Mouse (Mus musculus) liver, embryonic 14.5 days (tissue): Measurements from ENCODE around the gene Selenof. TPM values are rescaled to one million over a fixed set of nuclear protein-coding genes. Genes with fewer than 3 reads are reported as not detected.
A peak's percentile ranks its signal among the peaks of the same experiment; 100 is the strongest.

Experiments used
- ATAC-seq: fragments of 200-750 bp; cut with Nextera tagmentation; 2 replicates; pipeline ENCODE4 v1.8.0; 2017; ENCODE audit warnings: moderate number of reproducible peaks, mild to moderate bottlenecking, moderate library complexity; ENCODE audit not compliant: insufficient read depth
- DNase-seq, 3 experiments: peaks; one replicate each; pipeline ENCODE4 v3.0.0-alpha.2; 2012 to 2013; ENCODE audit warnings: low read depth in 3 of 3, low spot score in 3 of 3
- H3K27ac ChIP-seq: fragments of 300-500 bp; sonication (generic); 2 replicates; pipeline ENCODE4 v1.5.1; 2014; ENCODE audit warnings: moderate library complexity, mild to moderate bottlenecking, control low read depth, inconsistent platforms
- H3K27me3 ChIP-seq: fragments of 300-500 bp; sonication (generic); 2 replicates; pipeline ENCODE4 v1.6.1; 2014; ENCODE audit warnings: mild to moderate bottlenecking, low read length, moderate library complexity; ENCODE audit not compliant: control insufficient read depth, insufficient read depth
- H3K36me3 ChIP-seq: fragments of 300-500 bp; sonication (generic); replicated peaks from 2 replicates; pipeline ENCODE4 v1.6.1; 2014; ENCODE audit warnings: low read depth; ENCODE audit not compliant: control insufficient read depth, insufficient read depth
- H3K4me1 ChIP-seq, 2 experiments: fragments of 200-500 bp in 1 of 2; fragments of 300-500 bp in 1 of 2; sonication (generic) in 1 of 2; replicated peaks; 2 replicates each; pipeline ENCODE4 v1.6.1; 2012 to 2014; ENCODE audit warnings: antibody characterized with exemption in 1 of 2, inconsistent platforms in 1 of 2, low read length in 1 of 2; ENCODE audit not compliant: control insufficient read depth in 2 of 2, insufficient read depth in 2 of 2
- H3K4me2 ChIP-seq: fragments of 300-500 bp; sonication (generic); 2 replicates; pipeline ENCODE4 v1.6.1; 2014; ENCODE audit warnings: low read depth, mild to moderate bottlenecking, control low read depth, moderate library complexity
- H3K4me3 ChIP-seq, 2 experiments: fragments of 200-500 bp in 1 of 2; fragments of 300-500 bp in 1 of 2; sonication (generic) in 1 of 2; 2 replicates each; pipeline ENCODE4 v1.5.1; 2012 to 2014; ENCODE audit warnings: low read depth in 2 of 2, low read length in 2 of 2, mild to moderate bottlenecking in 2 of 2, control low read depth in 1 of 2, inconsistent platforms in 1 of 2, moderate library complexity in 1 of 2; ENCODE audit not compliant: insufficient read depth in 1 of 2
- H3K9ac ChIP-seq: fragments of 300-500 bp; sonication (generic); replicated peaks from 2 replicates; pipeline ENCODE4 v1.6.1; 2014; ENCODE audit warnings: mild to moderate bottlenecking, control low read depth, moderate library complexity
- H3K9me3 ChIP-seq: fragments of 300-500 bp; sonication (generic); 2 replicates; pipeline ENCODE4 v1.6.1; 2016; ENCODE audit warnings: low read length, mixed read lengths; ENCODE audit not compliant: control insufficient read depth
- CTCF ChIP-seq: IDR thresholded peaks from 2 replicates; pipeline ENCODE4 v1.5.1; 2016; ENCODE audit warnings: antibody characterized with exemption, low read depth, control low read depth
- EP300 ChIP-seq: IDR thresholded peaks from 2 replicates; pipeline ENCODE4 v1.6.1; 2016; ENCODE audit warnings: antibody characterized with exemption, low read depth
- WGBS: fragments of 180-500 bp; shearing (Covaris S2); extraction: QIAGEN DNeasy Blood & Tissue Kit; methylation state at CpG from one replicate; pipeline ENCODE4 v1.1.7; 2014; ENCODE audit not compliant: insufficient replicate concordance; 5-methylcytosine and 5-hydroxymethylcytosine counted together
- polyA plus RNA-seq, 2 experiments: library from polyadenylated mRNA; depleted of rRNA in 1 of 2; stranded (reverse) in 1 of 2; unstranded in 1 of 2; fragments of >200 nt; fragmentation: Nextera tagmentation in 1 of 2; extraction: Ambion mirVana in 1 of 2; gene quantifications; 2 replicates each; pipeline versions ENCODE4 v1.2.1 to v1.2.3; 2012 to 2014

Selenof gene
- polyA plus RNA-seq, 2 experiments, result 141 to 263 TPM

DNA sequence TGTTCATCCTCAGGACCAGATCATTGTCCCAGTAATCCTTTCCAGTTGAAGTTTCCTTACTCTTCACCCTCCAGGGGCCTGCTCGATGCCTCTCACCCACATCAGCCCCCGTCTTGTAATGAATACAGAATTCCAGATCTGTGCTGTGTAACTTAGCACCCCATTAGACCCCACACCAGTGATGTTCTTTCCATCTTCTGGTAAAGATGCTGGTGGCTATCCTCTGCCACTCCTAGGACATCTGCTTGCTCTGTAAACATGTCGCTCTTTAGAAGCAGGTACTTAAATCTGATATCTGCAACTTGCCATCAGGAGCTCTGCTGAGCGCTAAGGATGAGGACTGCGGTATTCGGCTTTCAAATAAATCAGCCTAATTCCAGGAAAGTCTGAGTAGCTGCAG lies 44.2 kb downstream of the Selenof start:
- Histone ChIP-seq H3K9me3 (no peaks in the 10 kb centered on the region), H3K27me3 (no peaks in the 10 kb centered on the region), H3K4me3 (no peak overlapping the region), H3K4me2 (no peak overlapping the region), H3K27ac (no peak overlapping the region), H3K9ac (no peak overlapping the region), H3K4me1 (peaks cover 6 to 34% of the 10 kb centered on the region in 2 experiments), H3K36me3 (no peaks in the 10 kb centered on the region)
- no peak for TF ChIP-seq CTCF
- TF ChIP-seq EP300, result no peak
- DNase-seq (no peak), ATAC-seq (no peak)
- WGBS, result 70% methylated on average over 6 of the region's 6 CpGs

GRCm38 (mm10) chr3:144614698-144615097 lies 44.6 kb downstream of the Selenof start:
- no peak for TF ChIP-seq EP300
- DNase-seq (no peak), ATAC-seq (no peak)
- Histone ChIP-seq H3K9ac (no peak overlapping the region), H3K27ac (no peak overlapping the region), H3K27me3 (no peaks in the 10 kb centered on the region), H3K4me2 (no peak overlapping the region), H3K9me3 (no peaks in the 10 kb centered on the region), H3K4me1 (peaks cover 6 to 33% of the 10 kb centered on the region in 2 experiments), H3K4me3 (no peak overlapping the region), H3K36me3 (no peaks in the 10 kb centered on the region)
- 71% methylated on average over 10 of the region's 10 CpGs for WGBS

DNA sequence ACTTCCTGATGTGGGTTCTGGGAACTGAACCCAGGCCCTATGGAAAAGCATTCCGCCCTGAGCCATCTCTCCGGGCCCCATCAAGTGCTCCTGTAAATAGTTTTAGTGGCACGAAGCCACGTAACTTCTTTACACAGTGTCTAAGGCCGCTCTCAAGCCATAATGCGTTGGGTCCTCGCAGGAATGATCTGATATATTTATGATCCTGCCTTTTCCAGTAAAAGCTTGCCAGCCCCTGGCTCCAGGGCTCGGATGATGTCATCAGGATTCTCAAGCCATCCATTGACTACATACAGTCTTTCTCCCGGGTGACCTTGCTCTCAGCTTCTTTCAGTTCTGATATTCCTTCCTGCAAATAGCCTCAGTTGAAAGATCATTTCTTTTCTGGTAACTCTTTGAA lies 45.4 kb downstream of the Selenof start:
- no peak overlapping the region for H3K4me2 ChIP-seq
- WGBS, result 78% methylated on average over 9 of the region's 9 CpGs
- TF ChIP-seq EP300, result no peak
- TF ChIP-seq CTCF, result no peak
- H3K27me3 ChIP-seq, result no peaks in the 10 kb centered on the region
- H3K27ac ChIP-seq, result no peak overlapping the region
- no peak for DNase-seq
- no peak for ATAC-seq
- no peaks in the 10 kb centered on the region for H3K9me3 ChIP-seq
- no peaks in the 10 kb centered on the region for H3K36me3 ChIP-seq
- no peak overlapping the region for H3K9ac ChIP-seq
- no peak overlapping the region for H3K4me3 ChIP-seq
- H3K4me1 ChIP-seq, result peaks cover 6 to 28% of the 10 kb centered on the region in 2 experiments

DNA sequence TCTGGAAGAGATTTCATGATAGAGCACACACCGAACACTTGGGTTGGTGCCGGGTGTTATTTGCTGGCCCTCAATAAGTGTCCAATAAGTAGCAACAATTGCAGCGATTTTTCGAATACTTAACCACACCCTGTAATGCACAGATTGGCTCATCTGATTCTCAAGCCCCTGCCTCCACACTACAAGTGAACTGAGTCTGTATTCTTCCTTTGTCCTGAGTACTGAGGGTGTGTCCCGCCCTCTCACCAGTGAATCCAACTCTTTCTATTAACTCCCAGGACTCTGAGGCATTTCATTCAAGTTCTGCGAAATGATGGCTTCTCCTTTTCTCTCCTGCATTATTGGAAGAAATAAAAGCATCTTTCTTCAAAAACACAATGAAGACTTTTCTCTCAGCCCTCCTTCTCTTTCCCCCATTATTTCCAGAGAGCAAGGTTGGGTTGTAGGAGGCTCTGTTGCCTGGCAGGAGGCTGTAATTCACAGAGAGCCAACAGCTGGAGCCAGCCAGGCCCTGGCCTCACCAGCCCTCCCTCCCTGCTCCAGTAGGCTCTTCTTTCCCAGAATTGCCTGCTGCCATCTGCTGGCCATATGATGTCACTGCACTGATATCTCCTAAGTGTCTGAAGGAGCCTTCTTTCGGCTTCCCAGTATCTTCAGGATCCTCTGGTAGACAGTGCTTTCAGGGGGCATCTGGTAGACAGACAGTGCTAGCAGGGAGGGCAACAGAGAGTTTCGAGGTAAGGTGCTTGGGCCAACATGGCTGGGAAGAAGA lies 46.7 kb downstream of the Selenof start:
- H3K9ac ChIP-seq, result no peak overlapping the region
- H3K27ac ChIP-seq, result no peak overlapping the region
- no peak overlapping the region for H3K4me3 ChIP-seq
- ATAC-seq (peak; percentile 66), DNase-seq (peak; percentile 57 to 62 (median 60))
- 61% methylated on average over 8 of the region's 8 CpGs for WGBS
- H3K27me3 ChIP-seq, result no peaks in the 10 kb centered on the region
- TF ChIP-seq CTCF, result peak; percentile 99
- no peak for TF ChIP-seq EP300
- H3K4me1 ChIP-seq, result peaks cover 6 to 17% of the 10 kb centered on the region in 2 experiments
- no peaks in the 10 kb centered on the region for H3K36me3 ChIP-seq
- no peaks in the 10 kb centered on the region for H3K9me3 ChIP-seq
- no peak overlapping the region for H3K4me2 ChIP-seq

DNA sequence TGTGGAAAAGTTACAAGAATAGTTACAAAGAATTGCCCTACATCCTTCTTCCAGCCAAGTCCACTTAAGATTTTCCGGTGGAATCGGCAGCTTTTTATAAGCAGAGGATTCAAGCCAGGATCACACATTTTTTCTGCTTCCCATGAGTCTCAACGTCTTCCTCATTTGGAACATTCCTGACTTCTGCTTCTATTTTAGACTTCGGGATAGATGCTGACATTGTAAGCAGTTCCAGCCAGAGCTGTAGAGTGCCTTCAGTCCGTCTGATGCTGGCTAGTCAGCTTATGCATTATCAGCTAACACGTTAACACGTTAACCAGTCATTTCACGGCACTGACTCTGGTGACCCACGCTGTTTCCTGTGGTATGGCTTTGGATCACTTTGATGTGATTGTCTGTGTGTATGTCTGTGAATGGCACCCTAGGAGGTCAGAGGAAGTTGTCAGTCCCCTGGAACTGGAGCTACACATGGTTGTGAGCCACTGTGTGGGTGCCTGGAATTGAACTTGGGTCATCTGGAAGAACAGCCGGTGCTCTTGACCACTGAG lies 47.6 kb downstream of the Selenof start:
- Histone ChIP-seq H3K4me3 (no peak overlapping the region), H3K4me2 (no peak overlapping the region), H3K27me3 (no peaks in the 10 kb centered on the region), H3K9ac (no peak overlapping the region), H3K36me3 (no peaks in the 10 kb centered on the region), H3K4me1 (peaks cover 0 to 8% of the 10 kb centered on the region in 2 experiments; a peak in 3 of 4 replicates), H3K27ac (no peak overlapping the region), H3K9me3 (no peaks in the 10 kb centered on the region)
- TF ChIP-seq EP300 (no peak), CTCF (no peak)
- no peak for DNase-seq
- WGBS, result 72% methylated on average over 10 of the region's 10 CpGs
- ATAC-seq, result peak; percentile 12; the same call in 1 of the 2 replicates
